Mouse (Mus musculus) induced T-regulatory cell, adult 2 months (primary cell): Measurements from ENCODE around the gene Setd1a.
"Not testable (repeated sequence)": the region's sequence is repeated elsewhere in the genome, so short reads cannot be mapped to it uniquely, and the experiment has no call there.

Experiments used
- DNase-seq: peaks from one replicate; pipeline ENCODE4 v3.0.0-alpha.2; 2012; ENCODE audit warnings: low read depth

Setd1a gene

DNA sequence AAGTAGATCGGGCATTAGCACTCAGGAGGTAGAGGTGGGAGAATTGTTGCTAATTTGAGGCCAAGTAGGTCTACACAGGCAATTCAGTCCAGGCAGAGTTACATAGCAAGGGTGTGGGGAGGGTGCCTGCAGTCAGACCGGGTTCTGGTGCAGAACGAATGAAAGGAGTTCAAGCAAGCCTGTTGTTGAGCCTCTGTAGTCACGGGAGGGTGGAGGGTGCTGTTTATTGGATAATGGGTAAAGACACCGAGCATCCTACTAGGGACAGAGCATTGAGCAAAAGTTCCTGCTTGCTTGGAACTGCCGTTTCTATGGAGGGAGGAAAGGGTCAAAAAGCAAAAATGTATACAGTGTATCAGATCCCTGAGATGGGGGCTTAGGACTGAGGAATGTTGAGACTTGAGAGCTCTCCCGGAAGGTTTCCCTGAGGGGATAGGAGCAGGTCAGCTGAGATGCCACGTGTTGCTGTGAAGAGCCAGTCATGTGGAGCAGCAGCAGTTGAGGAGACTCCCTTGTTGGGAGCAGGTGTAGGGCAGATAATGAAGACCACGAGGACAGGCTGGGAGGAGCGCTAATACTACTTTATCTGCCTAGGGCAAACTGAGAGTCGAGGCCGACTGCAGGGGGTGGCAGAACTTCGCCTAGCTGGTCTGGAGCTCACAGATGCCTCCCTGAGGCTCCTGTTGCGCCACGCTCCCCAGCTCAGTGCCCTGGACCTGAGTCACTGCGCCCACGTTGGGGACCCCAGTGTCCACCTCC lies 9.4 kb upstream of the Setd1a start:
- no peak for DNase-seq

DNA sequence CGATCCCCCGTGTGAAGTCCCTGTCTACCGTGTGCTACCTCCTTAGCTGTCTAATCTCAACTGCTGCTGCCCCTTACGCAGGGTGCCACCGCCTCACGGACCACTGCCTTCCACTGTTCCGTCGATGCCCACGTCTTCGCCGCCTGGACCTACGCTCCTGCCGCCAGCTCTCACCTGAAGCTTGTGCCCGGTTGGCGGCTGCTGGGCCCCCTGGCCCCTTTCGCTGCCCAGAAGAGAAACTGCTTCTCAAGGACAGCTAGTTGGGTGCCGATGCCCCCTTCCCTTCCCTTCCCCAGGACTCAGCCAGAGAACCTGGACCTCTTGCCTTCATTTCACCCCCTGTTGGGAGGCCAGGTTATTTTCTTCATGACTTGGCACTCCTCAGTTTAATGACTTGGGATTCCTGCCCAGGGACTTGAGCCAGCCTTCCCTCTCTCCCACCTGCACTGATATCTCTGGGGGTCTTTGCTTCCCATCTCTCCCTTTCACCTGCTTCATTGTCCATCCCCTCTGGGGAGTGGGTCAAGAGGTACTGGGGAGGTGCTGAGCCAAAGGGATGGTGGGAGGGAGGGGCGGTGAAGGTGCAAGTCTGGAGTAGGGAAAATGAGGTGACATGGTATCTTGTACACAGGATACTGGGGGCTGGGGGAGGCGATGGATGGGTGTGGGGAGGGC lies 8.7 kb upstream of the Setd1a start:
- DNase-seq = no peak

DNA sequence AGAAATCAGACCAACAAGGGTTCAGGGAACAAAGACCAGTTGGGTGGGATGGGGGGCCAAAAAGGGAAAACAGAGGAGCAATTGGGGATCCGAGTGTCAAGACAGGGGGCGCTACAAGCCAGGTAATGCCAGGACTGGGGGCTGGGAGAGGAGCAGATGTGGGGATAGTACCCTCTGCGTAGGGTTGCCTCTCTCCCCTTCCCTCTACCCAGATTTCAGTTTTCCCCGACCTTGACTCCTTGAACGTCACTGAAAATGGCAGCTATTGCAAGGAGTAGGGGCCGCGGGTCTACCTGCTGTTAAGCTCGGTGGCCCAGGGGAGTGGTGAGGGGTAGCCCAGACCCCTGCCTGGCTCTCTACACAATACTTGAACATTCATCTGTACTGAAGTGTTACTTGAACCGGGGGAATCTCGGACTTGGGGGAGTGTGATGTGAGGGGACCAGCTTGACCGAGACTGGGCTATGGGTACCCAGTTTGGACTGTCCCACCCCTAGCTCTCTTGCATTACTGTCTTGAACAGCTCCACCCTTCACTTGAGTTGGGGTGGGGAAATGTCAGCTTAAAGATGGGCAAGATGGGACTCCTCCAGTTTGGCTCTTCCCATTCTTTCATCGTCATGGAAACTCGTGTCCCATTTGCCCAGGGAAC lies 8.0 kb upstream of the Setd1a start:
- peak; percentile 45 for DNase-seq

DNA sequence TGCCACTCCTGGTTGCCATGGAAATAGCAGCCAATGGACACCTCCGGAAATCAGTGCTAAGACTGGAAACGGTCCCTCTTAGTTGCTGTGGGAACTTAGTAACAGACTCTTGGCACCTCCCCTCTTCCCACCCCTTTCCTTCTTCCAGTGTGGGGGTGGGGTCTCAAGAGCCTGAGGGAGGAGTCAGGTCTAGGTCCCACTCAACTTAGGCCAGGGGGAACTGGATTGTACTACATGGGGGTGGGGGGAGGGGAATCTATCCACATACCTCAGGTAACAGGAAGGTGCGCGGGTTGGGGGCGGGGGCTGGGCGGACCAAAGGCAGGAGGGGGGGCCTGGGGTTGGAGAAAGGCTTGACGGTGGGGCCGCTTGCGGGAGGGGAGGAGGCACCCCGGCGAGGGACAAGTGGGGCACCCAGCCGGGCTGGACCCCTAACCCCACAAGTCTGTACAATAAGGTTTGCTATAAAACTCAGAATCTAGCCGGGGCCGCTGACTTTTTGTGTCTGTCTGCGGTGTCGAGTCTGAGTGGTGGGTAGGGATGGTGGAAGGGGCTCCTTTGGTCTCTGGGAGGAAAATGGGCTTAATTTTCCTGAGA lies 7.4 kb upstream of the Setd1a start:
- DNase-seq = peak; percentile 93

DNA sequence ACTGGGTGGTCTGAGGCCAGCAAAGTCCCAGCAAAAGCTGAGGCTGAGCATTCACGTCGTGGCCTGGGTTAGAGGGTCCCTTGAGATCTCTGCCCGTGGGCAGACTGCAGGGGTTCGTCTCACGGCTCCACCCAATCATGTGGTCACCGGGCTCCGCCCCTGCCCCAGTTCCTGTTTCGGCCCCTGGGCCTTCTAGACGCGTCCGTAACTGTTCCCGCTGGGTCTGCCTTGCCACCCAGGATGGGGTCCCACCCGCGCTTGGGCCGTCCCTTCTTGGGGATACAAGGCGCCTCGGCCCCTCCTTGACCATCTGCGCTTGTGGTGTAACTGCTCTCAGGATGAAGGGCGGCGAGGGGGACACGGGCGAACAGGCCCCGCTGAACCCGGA lies 6.8 kb upstream of the Setd1a start, which contains the start of gene Orai3:
Gene Orai3 (plus strand): TSS at position 165 of the 388 bp plus-strand sequence.
- DNase-seq = peak; percentile 84

DNA sequence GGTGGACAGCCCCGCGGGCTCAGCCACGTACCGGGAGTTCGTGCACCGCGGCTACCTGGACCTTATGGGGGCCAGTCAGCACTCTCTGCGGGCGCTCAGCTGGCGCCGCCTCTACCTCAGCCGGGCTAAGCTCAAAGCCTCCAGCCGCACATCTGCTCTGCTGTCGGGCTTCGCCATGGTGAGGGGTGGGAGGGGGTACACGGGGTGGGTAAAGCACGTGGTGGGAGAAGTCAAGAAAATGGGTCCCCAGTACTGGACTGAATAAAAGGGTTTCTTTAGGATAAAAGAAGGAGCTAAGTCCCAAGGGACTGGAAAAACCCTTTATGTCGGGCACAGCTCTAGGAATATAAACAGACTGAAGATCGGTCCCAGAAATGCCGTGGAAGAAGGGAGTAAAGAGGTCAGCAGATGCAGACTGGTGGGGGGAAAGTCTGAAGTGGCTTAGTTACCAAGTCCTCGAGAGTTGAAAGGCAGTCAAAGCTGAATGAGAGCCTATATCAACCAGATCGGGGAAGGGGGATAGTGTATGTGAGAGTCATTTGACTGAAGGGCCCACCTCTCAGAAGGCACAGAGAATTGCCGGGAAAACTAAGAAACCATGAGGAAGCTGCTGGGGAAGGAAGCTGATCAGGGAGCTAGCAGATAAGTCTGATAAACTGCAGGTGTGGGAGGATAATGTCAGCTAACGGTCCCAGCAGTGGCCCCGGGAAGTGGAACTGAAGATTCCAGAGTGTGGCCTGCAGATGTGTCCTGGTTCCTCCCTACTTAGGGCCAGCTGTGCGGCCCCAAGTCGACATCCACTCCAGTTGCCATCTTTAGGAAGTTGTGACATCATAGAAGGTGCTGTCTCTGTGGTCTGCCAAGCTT lies 6.2 kb upstream of the Setd1a start:
- peak; percentile 39 for DNase-seq

DNA sequence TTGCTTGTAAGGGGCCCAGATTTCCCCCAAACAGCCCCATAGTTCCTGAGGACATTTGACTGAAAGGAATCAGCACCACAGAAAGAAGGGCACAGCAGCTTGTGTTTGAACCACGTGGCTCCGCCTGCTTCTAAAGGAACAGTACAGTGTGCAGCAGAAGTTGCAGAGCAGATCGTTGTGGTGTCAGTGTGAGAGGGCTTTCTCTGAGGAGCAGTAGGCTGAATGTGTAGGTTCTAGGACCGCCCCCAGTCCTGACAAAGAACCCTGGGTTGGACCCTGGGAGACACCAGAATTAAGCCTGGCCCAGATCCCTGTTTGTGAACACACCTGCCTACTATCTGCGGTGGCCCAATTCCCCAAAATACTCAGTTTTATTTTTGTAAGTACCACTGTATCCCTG lies 5.2 kb upstream of the Setd1a start:
- DNase-seq = no peak

DNA sequence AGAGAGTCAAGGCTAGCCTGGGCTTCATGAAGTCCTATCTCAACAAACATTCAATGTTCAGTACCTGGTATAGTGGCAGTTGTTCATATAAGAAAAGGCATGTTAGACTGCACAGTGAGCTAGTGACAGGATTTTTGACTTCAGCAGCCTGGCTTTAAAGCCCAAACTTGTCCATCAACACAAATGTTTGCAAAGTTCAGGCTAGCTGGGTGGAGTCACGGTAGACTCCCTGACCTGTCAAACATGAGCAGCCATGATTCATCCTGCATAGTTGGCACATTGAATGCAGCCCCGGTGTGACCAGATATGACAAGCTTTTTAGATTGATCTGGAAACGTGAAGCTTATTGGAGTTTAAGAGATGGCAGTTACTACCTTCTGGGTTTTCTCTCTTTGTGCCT lies 4.4 kb upstream of the Setd1a start:
- no peak for DNase-seq

DNA sequence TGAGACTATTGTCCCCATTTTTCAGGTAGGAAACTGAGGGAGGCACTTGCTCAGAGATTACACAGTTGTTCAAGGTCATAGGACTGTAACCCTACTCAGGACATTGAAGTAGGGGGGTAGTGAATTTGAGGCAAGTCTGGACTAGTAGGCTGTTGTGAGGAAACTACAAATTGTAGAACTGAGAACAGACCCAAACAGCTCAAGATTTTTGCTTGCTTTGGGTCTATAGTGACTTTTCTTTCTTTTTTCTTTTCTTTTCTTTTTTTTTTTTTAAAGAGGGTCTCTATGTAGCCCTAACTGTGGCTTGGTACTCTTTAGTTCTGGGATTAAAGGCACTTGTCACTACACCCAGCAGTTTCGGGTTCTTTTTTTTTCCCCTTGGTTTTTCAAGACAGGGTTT lies 3.9 kb upstream of the Setd1a start:
- DNase-seq = no peak

DNA sequence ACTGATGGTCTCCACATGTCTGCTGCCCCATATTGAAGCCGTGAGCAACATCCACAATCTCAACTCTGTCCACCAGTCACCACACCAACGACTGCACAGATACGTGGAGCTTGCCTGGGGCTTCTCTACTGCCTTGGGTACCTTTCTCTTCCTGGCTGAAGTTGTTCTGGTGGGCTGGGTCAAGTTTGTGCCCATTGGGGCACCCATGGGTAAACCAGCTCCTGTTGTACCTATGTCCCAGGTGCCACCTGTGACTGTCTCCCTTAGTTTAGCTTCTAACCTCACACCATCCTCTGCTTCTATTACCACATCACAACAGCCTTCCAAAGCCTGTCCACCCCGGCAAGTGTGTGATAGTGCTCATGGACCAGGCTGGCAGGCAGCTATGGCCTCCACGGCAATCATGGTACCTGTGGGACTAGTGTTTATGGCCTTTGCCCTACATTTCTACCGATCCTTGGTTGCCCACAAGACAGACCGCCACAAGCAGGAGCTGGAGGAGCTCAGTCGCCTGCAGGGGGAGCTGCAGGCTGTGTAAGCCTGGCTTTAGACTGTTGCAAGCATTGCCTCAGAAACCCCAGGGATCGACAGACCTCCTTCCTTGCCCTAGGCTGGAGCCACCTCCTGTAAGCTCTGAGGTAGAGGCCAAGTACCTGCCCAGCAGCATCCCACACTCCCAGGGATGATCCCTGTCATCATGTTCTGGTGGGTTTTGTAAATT lies 2.6 kb upstream of the Setd1a start:
- peak; percentile 88 for DNase-seq

DNA sequence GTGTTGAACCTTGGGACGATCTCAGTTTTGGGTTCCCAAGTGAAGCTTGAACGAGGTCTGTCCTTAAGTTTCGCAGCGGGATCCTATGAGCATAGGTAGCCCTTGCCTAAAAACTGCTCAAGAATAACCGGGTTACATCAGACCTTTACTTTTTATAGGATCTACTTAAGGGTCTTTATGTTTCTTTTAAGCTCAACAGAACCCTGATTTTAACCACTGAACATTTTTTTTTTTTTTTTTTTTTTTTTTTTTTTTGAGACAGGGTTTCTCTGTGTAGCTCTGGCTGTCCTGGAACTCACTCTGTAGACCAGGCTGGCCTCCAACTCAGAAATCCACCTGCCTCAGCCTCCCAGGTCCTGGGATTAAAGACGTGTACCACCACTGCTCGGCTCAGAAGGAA lies 633 bp upstream of the Setd1a start:
- not testable (repeated sequence) for DNase-seq

DNA sequence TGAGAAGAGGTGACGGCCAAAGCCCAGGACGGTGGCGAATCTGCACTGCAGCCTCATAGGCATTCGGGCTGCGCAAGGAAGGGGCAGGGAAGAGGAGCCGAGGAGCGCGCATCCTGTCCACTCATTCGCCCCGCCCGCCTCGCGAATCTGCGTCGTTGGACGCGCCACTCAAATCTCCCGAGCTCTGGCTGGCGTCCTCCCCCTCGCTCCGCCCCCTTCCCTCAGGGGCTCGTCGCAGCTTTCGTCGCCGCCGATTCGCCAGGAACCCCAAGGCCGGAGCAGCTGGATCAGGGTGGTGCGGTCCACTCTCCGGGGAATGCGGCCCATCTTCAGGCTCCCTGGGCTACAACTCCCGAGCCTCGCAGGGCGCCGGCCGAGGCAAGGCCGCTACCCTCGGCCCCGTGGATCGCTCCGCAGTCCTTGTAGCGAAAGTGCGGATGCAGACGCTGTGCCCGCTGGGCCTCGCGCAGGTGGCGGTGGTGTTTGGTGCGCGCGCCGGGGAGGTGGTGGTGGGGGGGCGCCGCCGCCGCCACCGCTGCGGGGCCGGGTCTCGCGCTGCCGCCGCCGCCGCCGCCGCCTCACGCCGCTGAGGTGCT lies 506 bp downstream of the Setd1a start:
- DNase-seq = peak; percentile 99

DNA sequence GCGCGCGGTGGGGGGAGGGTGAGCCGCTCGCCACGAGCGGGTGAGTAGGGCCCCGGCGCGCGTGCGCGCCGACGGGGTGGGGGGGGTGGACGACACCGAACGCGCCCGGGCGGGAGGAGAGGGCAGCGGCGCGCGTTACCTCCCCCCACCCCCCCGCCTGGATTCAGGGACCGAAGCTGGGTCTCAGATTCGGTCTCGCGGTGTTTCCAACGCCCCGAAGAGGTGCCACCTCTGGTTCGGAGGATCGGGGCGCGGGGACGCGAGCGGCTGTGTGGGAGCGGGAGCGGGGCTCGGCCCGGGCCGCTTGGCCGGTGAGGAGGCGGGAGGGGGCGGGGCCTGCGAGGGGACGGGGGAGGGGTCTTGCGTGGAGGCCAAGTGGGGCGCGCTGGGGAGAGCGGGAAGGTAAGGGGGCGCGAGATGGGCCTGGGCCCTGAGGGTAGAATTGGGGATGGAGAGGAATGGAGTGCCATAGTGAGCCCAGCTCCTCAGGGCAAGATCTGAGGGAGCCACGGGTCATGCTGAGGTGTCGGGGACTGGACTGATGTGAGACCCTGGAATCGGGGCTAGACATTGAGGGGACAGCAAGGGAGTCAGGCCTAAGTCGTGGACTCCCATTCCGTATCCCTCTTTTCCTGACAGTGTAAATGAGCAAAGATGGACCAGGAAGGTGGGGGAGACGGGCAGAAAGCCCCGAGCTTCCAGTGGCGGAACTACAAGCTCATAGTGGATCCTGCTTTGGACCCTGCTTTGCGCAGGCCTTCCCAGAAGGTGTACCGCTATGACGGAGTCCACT lies 1.2 kb downstream of the Setd1a start:
- peak; percentile 76 for DNase-seq

DNA sequence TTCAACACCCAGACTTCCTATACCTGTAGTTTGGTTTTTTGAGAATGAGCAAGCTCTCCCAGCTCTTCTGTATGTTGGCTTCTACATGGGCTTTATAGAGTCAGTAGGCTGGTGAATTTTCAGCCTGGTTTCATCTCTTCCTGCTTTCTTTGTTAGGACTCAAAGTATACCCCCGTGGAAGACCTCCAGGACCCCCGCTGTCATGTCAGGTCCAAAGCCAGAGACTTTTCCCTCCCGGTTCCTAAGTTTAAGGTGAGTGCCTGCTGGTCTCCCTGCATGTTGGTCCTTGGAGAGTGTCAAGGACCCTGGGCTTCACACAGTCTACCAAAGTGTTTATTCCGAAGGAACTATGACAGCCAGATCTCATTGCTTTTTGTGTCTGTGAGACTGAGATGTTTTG lies 1.9 kb downstream of the Setd1a start:
- DNase-seq = no peak

DNA sequence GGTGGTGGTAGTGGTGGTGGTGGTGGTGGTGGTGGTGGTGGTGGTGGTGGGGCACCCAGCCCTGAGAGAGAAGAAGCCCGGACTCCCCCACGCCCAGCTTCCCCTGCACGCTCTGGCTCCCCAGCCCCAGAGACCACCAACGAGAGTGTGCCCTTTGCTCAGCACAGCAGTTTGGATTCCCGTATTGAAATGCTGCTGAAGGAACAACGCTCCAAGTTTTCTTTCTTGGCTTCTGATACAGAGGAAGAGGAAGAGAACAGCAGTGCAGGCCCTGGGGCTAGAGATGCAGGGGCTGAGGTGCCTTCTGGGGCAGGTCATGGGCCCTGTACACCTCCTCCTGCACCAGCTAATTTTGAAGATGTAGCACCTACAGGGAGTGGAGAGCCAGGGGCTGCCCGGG lies 8.8 kb downstream of the Setd1a start, which contains the start of gene Gm49388:
Gene Gm49388 (plus strand): TSS at position 301 of the 400 bp plus-strand sequence.
- DNase-seq = no peak

DNA sequence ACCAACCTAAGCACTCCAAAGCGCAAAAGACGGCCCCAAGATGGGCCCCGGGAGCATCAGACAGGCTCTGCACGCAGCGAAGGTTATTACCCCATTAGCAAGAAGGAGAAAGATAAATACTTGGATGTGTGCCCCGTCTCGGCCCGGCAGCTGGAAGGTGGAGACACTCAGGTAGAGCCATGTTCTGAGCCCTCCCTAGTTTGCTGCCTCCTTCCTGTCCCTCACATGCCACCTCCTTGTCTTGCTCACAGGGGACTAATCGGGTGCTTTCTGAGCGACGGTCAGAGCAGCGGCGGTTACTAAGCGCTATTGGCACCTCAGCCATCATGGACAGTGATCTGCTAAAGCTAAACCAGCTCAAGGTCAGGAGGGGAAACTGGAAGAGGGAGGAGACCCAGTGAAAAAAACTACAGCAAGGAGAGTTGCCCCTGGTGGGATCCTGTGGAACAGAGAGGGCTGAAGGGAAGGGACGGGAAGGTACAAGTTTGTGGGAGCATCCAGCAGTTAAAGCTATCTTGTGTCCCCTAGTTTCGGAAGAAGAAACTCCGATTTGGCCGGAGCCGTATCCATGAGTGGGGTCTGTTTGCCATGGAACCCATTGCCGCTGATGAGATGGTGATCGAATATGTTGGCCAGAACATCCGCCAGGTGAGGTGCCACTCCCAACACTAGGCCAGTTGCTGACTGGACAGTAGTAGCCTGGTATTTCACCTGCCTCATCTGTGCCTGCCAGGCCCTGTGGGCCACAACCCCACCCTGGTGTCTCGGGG lies 20.8 kb downstream of the Setd1a start:
- no peak for DNase-seq

DNA sequence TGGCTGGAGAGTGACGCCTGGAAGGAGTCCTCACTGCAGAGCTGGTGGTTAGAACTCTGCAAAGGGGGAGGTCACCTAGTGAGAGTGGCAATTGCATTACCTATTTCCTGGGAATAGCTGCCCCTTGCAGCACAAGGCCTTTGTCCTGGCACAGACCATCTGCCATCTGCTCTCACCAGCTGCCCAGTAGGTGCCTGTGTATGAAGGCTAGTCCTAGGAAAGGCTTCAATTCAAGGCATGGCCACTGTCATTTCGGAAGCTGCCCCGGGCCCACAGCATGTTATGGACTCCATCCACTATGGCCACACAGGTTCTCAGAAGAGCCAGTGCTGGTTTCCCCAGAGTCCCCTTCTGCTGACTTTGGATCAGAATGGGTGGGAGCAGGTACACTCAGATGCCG lies 22.1 kb downstream of the Setd1a start:
- DNase-seq = no peak

DNA sequence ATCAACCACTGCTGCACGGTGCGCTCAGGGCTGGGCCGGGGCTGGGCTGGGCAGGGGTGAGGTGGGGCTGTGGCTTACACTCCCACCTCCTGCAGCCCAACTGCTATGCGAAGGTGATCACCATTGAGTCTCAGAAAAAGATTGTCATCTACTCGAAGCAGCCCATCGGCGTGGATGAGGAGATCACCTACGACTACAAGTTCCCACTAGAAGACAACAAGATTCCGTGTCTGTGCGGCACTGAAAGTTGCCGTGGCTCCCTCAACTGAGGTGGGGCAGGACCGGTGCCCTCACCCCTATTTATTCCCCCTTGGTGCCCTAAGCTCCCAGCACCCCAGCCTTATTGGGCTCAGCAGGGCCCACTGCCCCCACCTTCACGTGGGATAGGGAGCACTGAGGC lies 22.7 kb downstream of the Setd1a start:
- no peak for DNase-seq

DNA sequence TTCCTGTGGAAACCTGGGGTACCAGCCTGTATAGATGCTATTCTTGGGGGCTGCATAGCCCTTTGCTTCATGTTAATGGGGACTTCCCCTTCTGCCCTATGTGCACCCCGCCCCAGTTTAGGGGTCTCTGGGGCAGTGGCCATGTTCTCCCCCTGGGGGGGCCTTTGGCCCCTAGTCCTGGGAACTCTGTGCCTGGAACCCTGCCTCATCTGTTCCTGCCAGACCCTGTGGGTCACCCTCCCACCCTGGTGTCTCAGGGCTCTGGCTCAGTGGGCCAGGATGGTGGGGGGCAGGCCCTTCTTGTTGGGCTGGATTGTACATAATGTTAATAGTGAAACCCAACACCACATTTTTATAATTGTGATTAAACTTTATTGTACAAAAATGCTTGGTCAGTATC lies 23.3 kb downstream of the Setd1a start:
- DNase-seq = no peak
